Mouse (Mus musculus): Measurements from ENCODE around the gene Grik5.

DNA sequence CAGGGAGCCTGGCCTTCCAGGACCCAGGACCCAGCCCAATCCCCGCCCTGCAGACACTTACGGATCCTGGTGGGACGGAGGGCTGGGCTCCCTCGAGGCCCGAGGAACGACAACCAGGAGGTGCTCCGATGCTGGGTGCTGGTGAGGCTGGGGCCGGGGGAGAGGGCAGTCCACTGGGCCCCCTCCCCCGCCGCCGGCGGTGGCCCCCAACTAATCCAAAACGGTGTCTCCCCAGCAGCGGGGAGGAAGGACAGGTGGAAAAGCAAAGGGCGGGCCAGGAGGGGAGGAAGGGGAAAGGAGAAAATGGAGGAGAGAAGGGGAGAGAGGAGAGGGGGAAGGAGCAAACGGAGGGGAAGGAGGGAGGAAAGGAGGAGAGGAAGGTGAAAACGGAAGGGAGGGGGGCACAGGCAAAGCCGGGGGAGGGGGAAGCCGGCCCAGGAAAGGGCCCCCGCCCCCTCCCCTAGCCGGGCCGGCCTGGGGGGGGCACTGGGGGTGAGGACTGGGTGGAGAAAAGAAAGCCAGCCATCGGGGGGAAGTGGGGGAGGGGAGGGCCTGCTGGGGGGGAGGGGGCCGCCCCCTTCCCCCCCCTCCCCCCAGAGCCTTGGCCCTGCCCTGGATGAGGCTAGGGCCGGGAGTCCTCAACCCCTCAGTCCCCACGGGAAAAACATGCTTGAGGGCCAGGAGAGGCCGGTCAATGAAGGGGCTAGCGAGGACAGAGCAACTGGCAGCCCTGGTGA, at the start of gene Grik5, which contains the start of gene Zfp574:
- TF ChIP-seq CTCF (IDR thresholded peaks at IDR 0.05; ENCODE audit: low read depth) (no peak), EP300 (IDR thresholded peaks at IDR 0.05; ENCODE audit: low read depth) (no peak)

Measured in liver, postnatal 0 days (tissue).